Mouse (Mus musculus) hindbrain, embryonic 16.5 days (tissue): ENCODE results near the gene Ctu1. TPM values are rescaled to one million over a fixed set of nuclear protein-coding genes. Genes with fewer than 3 reads are reported as not detected.

Source experiments
- ATAC-seq: fragments of 200-750 bp; cut with Nextera tagmentation; 2 replicates; pipeline ENCODE4 v1.8.0; 2017; ENCODE audit warnings: moderate TSS enrichment, moderate library complexity
- H3K27ac ChIP-seq: fragments of 300-500 bp; sonication (generic); 2 replicates; pipeline ENCODE4 v1.5.1; 2014; ENCODE audit warnings: low read depth, mild to moderate bottlenecking, control low read depth, low read length, moderate library complexity
- H3K27me3 ChIP-seq: fragments of 300-500 bp; sonication (generic); replicated peaks from 2 replicates; pipeline ENCODE4 v1.6.1; 2014; ENCODE audit warnings: low read length; ENCODE audit not compliant: control insufficient read depth, insufficient read depth
- H3K36me3 ChIP-seq: fragments of 300-500 bp; sonication (generic); 2 replicates; pipeline ENCODE4 v1.6.1; 2014; ENCODE audit warnings: mild to moderate bottlenecking, low read length, moderate library complexity, mixed read lengths; ENCODE audit not compliant: control insufficient read depth, insufficient read depth
- H3K4me1 ChIP-seq: fragments of 300-500 bp; sonication (generic); 2 replicates; pipeline ENCODE4 v1.6.1; 2014; ENCODE audit warnings: low read depth, low read length; ENCODE audit not compliant: control insufficient read depth, insufficient read depth
- H3K4me2 ChIP-seq: fragments of 300-500 bp; sonication (generic); 2 replicates; pipeline ENCODE4 v1.6.1; 2014; ENCODE audit warnings: mild to moderate bottlenecking, low read length, control low read depth, moderate library complexity
- H3K4me3 ChIP-seq: fragments of 300-500 bp; sonication (generic); 2 replicates; pipeline ENCODE4 v1.5.1; 2014; ENCODE audit warnings: mild to moderate bottlenecking, low read length, control low read depth, moderate library complexity
- H3K9ac ChIP-seq: fragments of 300-500 bp; sonication (generic); 2 replicates; pipeline ENCODE4 v1.6.1; 2014; ENCODE audit warnings: low read depth, mild to moderate bottlenecking, control low read depth, low read length, moderate library complexity
- H3K9me3 ChIP-seq: fragments of 300-500 bp; sonication (generic); 2 replicates; pipeline ENCODE4 v1.6.1; 2014; ENCODE audit warnings: mild to moderate bottlenecking, low read length, moderate library complexity; ENCODE audit not compliant: control insufficient read depth
- WGBS: fragments of 180-500 bp; shearing (Covaris S2); extraction: QIAGEN DNeasy Blood & Tissue Kit; methylation state at CpG from one replicate; pipeline ENCODE4 v1.1.7; 2014; 5-methylcytosine and 5-hydroxymethylcytosine counted together
- polyA plus RNA-seq: library from polyadenylated mRNA; unstranded; fragments of >200 nt; fragmentation: Nextera tagmentation; extraction: Ambion mirVana; gene quantifications from 2 replicates; pipeline ENCODE4 v1.2.1, GENCODE M21; 2015

The Ctu1 gene
- 20.6 and 23.0 TPM in 2 replicates for polyA plus RNA-seq

- Histone ChIP-seq H3K27ac (0 out of 2 replicates have a peak within 1 kb of the TSS, but pooled peaks have one; percentile 37), H3K27me3 (no peaks in the 10 kb centered on the region), H3K4me3 (peak within 1 kb of the TSS; percentile 47), H3K36me3 (peaks cover 20% of the 10 kb centered on the region), H3K4me2 (peak within 1 kb of the TSS; percentile 85), H3K9me3 (peaks cover 6% of the 10 kb centered on the region), H3K9ac (peak within 1 kb of the TSS; percentile 56), H3K4me1 (peaks cover 7% of the 10 kb centered on the region)
- ATAC-seq: peak; percentile 98
- under 1% methylated on average over 26 of the region's 26 CpGs for WGBS
Measured at GRCm38 (mm10) chr7:43671809-43672580, at the start of gene Ctu1. Ctu1 (plus strand) TSS chr7:43672016.

- H3K36me3 ChIP-seq: no peaks in the 10 kb centered on the region
- H3K4me1 ChIP-seq: 0 out of 2 replicates have a peak, but pooled peaks cover 2% of the 10 kb centered on the region
- WGBS: 86% methylated on average over 7 of the region's 7 CpGs
- no peaks in the 10 kb centered on the region for H3K9me3 ChIP-seq
- H3K27ac ChIP-seq: no peak overlapping the region
- H3K9ac ChIP-seq: no peak overlapping the region
- ATAC-seq: no peak
- no peaks in the 10 kb centered on the region for H3K27me3 ChIP-seq
- H3K4me2 ChIP-seq: no peak overlapping the region
- H3K4me3 ChIP-seq: no peak overlapping the region
Measured at GRCm38 (mm10) chr7:43622927-43623326, 48.9 kb upstream of the Ctu1 start.

DNA sequence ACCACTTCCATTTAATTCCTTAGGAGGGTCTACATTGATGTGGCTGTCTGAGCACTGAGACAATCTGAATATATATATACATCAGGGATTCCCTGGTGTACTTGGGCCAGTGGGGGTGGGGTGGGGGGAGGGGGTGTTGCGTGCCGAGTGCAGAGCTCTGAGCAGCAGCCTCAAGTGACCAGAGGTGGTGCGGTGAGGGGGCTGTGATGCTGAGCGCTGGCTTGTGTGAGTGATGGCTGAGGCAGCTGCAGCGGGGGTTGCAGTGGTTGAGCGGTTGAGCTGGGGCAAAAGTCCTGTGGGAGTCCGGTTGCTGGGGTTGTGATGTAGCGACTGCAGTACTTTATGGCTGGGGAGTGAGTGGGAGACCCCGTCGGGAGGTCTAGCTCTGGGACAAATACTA is 48.0 kb upstream of the Ctu1 start:
- no peaks in the 10 kb centered on the region for H3K9me3 ChIP-seq
- no peak overlapping the region for H3K27ac ChIP-seq
- H3K9ac ChIP-seq: no peak overlapping the region; the same call in 1 of the 2 replicates
- H3K4me3 ChIP-seq: no peak overlapping the region
- H3K4me1 ChIP-seq: 0 out of 2 replicates have a peak, but pooled peaks cover 2% of the 10 kb centered on the region
- H3K27me3 ChIP-seq: no peaks in the 10 kb centered on the region
- ATAC-seq: no peak
- no peaks in the 10 kb centered on the region for H3K36me3 ChIP-seq
- peak overlapping the region; percentile 22 for H3K4me2 ChIP-seq
- 12% methylated on average over 10 of the region's 10 CpGs for WGBS

DNA sequence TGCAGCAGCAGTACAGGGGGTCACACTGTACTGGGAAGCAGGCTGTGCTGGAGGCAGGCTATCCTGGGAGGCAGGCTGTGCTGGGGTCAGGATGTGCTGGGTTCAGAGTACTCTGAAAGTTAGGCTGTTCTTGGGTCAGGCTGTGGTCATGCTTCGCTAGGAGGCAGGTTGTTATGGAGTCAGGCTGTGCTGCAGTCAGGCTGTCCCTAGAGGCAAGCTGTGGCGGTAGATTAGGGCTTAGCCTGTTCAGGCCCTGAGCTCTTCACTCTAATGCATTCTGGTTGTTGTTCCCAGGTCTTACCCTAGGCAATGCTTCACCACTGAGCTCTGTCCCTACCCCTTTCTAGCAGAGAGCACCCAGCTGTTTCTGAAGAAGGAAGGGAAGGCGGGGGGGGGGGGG is 46.8 kb upstream of the Ctu1 start:
- Histone ChIP-seq H3K27me3 (no peaks in the 10 kb centered on the region), H3K9ac (no peak overlapping the region), H3K9me3 (no peaks in the 10 kb centered on the region), H3K4me3 (no peak overlapping the region), H3K4me1 (0 out of 2 replicates have a peak, but pooled peaks cover 2% of the 10 kb centered on the region), H3K4me2 (no peak overlapping the region), H3K27ac (no peak overlapping the region), H3K36me3 (no peaks in the 10 kb centered on the region)
- 59% methylated on average over 3 of the region's 3 CpGs for WGBS
- ATAC-seq: no peak

DNA sequence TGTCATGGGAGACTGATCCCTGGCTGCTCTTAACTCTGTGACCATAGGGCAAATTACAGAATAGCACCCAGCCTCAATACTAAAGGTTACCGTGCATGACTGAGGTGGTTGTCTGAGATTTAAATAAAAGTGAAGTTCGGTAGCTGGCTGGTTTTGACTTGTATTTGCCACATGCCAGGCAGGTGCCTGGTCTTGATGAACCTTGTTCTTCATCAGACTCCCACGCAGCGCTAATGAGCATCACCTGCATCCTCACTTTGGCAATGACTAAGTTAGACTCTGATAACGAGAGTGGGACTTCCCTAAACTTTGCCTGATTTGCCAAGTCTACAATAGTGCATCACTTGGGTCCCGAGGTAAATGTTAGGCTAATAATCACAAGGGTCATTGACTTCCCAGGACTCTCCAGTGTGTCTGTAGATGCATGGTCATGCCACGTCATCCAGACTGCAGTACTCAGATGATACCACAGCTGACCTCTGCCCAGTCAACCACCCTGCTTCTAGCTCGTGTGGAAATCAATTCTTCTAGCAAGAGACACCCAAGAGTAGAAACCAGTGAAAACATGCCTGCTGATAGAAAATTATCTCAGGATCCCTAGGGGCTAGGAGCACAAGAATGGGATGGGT is 45.9 kb upstream of the Ctu1 start:
- H3K9ac ChIP-seq: no peak overlapping the region
- ATAC-seq: no peak
- H3K36me3 ChIP-seq: no peaks in the 10 kb centered on the region
- H3K27me3 ChIP-seq: no peaks in the 10 kb centered on the region
- 0 out of 2 replicates have a peak, but pooled peaks cover 2% of the 10 kb centered on the region for H3K4me1 ChIP-seq
- no peak overlapping the region for H3K27ac ChIP-seq
- WGBS: 79% methylated on average over 8 of the region's 8 CpGs
- H3K9me3 ChIP-seq: no peaks in the 10 kb centered on the region
- H3K4me2 ChIP-seq: no peak overlapping the region
- no peak overlapping the region for H3K4me3 ChIP-seq

GRCm38 (mm10) chr7:43633940-43634339 is 37.9 kb upstream of the Ctu1 start:
- Histone ChIP-seq H3K27me3 (no peaks in the 10 kb centered on the region), H3K9ac (no peak overlapping the region), H3K4me2 (no peak overlapping the region), H3K9me3 (no peaks in the 10 kb centered on the region), H3K36me3 (no peaks in the 10 kb centered on the region), H3K4me3 (no peak overlapping the region), H3K27ac (no peak overlapping the region), H3K4me1 (no peaks in the 10 kb centered on the region)
- 71% methylated on average over 4 of the region's 4 CpGs for WGBS
- ATAC-seq: no peak

DNA sequence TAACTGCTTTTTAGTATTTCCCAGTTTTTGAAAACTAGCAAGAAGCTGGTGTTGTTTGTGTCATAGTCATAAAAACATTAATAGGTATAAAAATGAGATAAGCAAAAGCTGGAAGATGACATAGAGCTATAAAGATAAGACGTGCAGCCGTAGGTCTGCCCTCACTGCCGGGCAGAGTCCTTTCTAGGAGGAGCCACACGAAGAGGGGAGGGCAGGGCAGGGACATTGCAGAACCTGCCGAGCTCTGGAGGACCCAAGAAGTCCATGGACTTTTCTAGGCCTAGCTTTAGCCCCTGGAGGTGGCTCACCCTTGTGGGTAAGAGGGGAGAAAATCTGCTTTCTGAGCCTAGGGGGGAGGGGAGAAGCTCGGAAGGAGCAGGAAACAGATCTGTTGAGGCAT is 37.3 kb upstream of the Ctu1 start, which contains the start of gene Ceacam18:
Gene Ceacam18, plus strand, starts transcription at position 208 of the 400 bp plus-strand sequence.
- H3K4me2 ChIP-seq: no peak within 1 kb of the TSS
- H3K4me3 ChIP-seq: no peak within 1 kb of the TSS
- no peak within 1 kb of the TSS for H3K9ac ChIP-seq
- no peak within 1 kb of the TSS for H3K27ac ChIP-seq
- no peaks in the 10 kb centered on the region for H3K9me3 ChIP-seq
- H3K27me3 ChIP-seq: no peaks in the 10 kb centered on the region
- no peaks in the 10 kb centered on the region for H3K4me1 ChIP-seq
- WGBS: 82% methylated on average over 6 of the region's 6 CpGs
- H3K36me3 ChIP-seq: no peaks in the 10 kb centered on the region
- ATAC-seq: no peak

GRCm38 (mm10) chr7:43636194-43636593 is 35.6 kb upstream of the Ctu1 start:
- Histone ChIP-seq H3K27ac (no peak overlapping the region), H3K4me2 (no peak overlapping the region), H3K9me3 (no peaks in the 10 kb centered on the region), H3K36me3 (no peaks in the 10 kb centered on the region), H3K27me3 (no peaks in the 10 kb centered on the region), H3K4me3 (no peak overlapping the region), H3K9ac (no peak overlapping the region), H3K4me1 (no peaks in the 10 kb centered on the region)
- WGBS: 80% methylated on average over 2 of the region's 2 CpGs
- ATAC-seq: no peak

- Histone ChIP-seq H3K9me3 (no peaks in the 10 kb centered on the region), H3K4me2 (no peak overlapping the region), H3K27ac (no peak overlapping the region), H3K27me3 (no peaks in the 10 kb centered on the region), H3K36me3 (no peaks in the 10 kb centered on the region), H3K4me1 (no peaks in the 10 kb centered on the region), H3K9ac (no peak overlapping the region), H3K4me3 (no peak overlapping the region)
- no peak for ATAC-seq
- WGBS: 64% methylated on average over 1 of the region's 1 CpGs
Measured at GRCm38 (mm10) chr7:43637118-43637517, 34.7 kb upstream of the Ctu1 start.
